Mouse (Mus musculus): ENCODE results near the gene Sv2a. TPM values are rescaled to one million over a fixed set of nuclear protein-coding genes. Genes with fewer than 3 reads are reported as not detected.

The Sv2a gene
- 0.15 and 0.28 TPM in 2 replicates for polyA plus RNA-seq (2012)

DNA sequence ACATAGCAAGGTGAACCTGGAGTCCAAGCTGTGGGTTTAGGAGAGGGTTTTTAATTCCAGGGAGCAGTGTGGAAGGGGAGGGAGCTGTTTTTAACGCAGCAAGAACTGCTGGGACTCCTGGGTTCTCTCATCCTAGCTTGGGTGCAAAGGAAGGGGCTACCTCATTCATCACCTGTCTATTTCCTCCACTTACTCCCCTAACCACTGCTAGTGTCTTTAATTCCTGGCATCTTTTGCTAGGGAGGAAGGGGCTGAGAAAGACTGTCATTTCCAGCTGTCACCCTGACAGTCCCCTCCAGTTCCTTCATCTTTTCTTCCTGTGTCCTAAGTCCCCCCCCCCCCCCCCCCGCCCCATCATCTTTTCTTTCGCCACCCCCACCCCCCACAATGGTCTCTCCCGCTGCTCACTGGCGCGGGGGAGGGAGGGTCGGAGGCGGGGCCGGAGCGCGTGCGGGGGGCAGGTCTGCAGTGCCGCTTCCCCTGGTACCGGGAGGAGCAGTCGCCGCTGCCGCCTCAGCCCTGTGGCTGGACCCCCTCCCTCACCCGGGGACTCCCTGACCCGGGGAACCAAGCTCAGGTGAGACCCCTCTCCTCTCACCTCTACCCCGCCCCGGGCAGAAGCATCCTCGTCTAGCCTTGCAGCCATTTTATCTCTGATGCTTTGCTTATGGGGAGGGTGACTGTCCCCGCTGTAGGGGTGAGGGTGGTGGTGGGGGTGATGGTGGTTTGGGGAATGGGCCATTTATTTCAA, at the start of gene Sv2a:
TSS of gene Sv2a (plus strand) at position 425 of the 751 bp plus-strand sequence.
- TF ChIP-seq GATA1 (IDR thresholded peaks at IDR 0.05; ENCODE audit: low read length) = no peak

DNA sequence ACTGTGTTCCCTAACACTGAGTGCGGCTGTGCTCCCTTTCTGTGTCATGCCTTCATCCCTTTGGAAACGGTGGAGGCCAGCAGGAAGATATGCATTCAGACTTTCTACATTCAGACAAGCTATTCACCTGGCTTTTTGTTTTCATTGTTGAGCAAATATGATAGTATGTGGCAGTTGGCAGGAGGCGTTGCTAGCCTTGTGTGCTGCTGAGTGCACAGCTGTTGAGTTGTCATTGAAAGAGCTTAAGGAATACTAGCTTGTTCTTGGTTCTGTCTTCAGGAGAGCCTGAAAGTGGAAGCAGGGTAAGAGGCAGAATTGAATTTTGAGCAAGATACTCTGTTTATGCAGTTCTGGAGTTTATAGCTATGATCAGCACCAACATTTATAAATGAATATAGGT, 48.5 kb upstream of the Sv2a start:
- TF ChIP-seq GATA1 (IDR thresholded peaks at IDR 0.05; ENCODE audit: low read length) = no peak

DNA sequence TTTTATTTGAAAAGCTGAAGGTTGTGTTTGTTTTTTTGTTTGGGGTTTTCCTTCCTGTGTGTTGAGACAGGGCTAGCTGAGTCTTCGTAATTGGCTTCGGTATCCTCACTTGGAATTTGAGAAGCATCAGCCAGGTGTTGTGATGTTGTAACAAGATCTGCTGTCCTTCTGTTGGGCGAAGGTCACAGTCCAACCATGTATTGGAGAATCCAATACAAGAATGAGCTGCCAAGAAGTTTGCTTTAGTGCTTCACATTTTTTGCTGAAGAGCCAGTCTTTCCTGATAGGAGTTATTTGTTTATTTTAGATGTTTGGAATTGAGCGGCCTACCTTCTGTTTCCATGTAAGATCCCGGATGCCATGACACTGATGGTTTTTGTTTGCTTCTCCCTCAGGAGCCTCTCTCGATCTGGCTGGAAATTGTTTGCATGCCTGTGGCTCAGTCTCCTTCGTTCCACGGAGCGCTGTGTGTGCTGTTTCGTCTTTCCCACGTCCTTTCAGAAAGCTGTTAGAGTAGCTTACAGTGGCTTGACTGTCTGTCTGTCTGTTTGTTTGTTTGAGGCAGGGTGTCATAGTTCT, 47.5 kb upstream of the Sv2a start:
- no peak for TF ChIP-seq GATA1 (IDR thresholded peaks at IDR 0.05; ENCODE audit: low read length)

DNA sequence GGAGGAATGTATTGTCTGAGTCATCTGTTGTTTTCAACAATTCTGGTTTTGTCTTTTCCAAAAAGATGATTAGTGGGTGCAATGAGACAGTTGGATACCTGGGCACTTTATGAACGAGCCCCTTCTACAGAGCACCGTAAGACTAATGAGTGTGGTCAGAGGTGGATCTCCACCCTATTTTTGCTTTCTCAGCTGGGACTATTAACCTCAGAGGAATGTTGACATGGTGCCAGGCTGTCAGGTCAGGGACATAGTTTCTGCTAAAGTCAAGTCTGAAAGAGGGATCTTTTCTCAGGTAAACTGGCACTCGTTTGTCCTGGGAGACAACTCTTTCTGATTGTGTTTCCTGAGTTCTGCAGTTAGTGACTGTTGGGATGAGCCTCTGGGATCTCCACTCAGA, 45.9 kb upstream of the Sv2a start:
- TF ChIP-seq GATA1 (IDR thresholded peaks at IDR 0.05; ENCODE audit: low read length) = no peak

DNA sequence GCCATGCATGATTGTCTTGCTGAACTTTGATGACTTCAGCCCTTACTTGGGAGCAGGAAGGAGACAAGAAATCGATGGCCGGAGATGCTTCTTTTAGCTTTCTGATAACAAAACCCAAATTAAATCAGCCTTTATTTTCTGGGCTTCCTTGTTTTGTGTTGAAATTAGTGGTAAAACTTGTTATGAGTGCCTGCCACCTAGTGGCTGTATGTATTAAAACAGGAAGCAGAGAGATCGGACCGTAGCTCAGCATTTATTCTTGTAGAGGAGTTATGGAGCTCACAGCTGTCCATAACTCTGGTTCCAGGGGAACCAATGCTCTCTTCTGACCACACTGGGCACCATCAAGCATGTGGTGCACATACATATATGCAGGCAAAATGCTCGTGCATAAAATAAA, 33.0 kb upstream of the Sv2a start:
- no peak for TF ChIP-seq GATA1 (IDR thresholded peaks at IDR 0.05; ENCODE audit: low read length)

DNA sequence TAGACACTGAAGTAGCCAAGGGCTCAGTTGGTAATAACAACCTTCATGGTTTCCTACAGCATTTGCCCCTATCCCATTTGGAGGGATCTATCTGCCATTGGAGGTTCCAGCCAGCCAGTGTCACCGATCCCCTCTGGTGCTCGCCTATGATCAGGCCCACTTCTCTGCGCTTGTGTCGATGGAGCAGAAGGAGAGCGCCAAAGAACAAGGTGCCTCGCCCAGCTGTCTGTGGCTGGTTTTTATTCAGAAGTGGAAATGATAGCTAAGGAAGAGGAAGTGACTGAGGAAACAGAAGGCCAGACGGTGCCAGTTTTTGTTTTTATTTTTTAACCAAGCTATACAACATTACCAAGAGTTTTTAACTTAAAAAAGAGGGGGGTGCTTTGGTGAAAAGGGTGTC, 29.1 kb upstream of the Sv2a start:
- TF ChIP-seq GATA1 (IDR thresholded peaks at IDR 0.05; ENCODE audit: low read length) = no peak

DNA sequence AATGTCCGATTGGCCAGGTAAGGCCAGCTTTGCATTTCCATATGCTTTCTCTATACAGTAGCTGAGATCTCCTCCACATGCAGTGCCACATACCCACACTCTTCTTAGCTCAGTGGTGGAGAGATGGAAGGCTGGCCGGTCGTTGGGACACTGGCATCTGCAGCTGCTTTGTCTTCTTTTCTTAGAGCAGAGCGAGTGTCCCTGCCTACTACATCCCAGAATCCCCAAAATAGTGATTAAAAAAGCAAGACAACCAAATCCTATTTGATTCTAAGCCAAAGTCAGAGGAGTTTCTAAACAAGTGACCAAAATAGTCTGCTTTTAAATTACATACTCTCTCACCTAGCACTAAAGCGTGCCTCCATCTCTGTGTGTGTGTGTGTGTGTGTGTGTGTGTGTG, 28.3 kb upstream of the Sv2a start:
- TF ChIP-seq GATA1 (IDR thresholded peaks at IDR 0.05; ENCODE audit: low read length) = no peak

DNA sequence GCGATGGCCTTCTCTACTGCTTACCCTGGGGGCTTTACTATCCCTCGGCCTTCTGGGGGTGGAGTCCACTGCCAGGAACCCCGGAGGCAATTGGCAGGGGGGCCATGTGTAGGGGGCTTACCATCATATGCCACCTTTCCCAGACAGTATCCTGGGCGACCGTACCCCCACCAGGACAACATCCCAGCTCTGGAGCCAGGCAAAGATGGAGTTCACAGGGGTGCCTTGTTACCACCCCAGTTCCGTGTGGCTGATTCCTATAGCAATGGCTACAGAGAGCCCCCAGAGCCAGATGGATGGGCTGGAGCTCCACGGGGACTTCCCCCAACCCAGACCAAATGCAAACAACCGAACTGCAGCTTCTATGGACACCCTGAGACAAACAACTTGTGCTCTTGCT, 25.4 kb upstream of the Sv2a start:
- no peak for TF ChIP-seq GATA1 (IDR thresholded peaks at IDR 0.05; ENCODE audit: low read length)

DNA sequence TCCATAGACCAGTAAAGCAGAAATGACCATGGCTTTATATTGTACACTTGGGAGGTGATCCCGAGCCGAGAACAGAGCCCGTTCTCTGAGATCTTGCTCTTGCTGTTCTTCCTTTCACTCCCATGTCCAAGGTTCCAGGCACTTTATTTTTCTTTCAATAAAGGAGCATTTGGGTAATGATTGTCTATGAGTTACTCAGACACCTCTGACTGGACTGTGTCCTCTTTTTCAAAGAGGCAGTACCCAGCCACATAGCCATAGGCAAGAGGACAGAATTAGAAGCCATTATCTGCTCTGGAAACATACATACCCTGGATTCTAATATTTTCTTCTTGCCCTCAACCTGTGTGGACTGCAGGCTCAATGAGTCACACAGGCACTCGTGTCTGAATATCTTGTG, 21.1 kb upstream of the Sv2a start:
- no peak for TF ChIP-seq GATA1 (IDR thresholded peaks at IDR 0.05; ENCODE audit: low read length)

DNA sequence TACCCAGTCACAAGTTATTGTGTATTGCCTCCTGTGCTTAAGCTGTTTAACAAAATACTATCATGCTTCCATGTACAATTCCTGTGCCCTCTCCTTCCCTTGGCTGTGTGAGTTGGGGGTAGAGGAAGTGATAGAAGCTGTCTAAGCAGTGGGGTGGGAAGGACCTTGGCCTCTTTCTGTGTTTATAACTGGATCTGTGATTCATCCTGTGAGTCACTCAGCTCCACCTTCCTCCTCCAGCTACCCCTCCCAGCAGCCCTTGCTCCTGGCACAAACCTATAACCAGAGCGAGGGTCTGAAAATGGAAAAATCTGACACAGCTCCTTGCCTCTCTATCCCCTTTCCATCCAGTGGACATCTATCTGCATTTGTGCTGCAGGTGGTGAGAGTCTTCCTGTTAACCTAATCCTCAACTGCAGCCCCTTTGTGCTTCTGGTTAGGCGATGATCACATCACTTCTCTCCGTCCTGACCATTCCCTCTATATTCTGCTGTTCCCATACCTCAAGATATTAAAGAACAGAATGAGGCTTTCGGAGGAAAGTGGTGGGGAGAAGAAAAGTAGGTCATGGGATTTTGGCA, 20.6 kb upstream of the Sv2a start:
- TF ChIP-seq GATA1 (IDR thresholded peaks at IDR 0.05; ENCODE audit: low read length) = no peak

DNA sequence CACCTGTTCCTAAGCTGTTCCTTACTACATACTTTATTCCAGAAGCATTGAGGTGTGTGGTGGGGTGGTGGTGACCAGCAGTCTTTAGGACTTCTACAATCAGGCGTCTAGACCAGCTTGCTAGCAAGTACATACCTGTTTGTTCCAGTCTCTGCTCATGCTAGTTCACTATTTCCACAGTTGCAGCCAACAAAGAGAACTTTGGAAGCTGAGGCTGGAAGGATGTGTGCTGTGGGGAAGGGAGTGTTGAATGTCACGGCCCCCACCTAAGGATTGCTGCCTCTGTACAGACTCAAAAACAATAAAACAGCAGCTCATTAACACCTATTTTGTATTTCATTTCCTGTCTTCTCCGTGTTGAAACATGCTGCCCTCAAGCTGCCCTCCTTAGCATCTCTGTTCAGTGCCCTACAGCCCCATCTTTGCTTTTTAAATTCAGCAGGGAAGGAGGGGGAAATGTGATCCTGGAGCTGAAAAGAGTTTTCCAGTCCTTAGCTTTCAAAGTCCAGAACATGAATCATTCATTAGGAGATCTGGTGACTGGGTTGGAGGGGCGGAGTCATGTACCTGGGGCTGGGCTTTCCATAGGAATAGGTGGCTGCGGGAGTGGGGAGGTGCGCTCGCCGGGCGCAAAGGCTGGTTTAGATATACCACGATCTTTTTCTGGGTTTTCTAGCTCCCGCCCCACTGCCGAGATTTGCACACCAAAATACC, 20.0 kb upstream of the Sv2a start:
- TF ChIP-seq GATA1 (IDR thresholded peaks at IDR 0.05; ENCODE audit: low read length) = no peak

DNA sequence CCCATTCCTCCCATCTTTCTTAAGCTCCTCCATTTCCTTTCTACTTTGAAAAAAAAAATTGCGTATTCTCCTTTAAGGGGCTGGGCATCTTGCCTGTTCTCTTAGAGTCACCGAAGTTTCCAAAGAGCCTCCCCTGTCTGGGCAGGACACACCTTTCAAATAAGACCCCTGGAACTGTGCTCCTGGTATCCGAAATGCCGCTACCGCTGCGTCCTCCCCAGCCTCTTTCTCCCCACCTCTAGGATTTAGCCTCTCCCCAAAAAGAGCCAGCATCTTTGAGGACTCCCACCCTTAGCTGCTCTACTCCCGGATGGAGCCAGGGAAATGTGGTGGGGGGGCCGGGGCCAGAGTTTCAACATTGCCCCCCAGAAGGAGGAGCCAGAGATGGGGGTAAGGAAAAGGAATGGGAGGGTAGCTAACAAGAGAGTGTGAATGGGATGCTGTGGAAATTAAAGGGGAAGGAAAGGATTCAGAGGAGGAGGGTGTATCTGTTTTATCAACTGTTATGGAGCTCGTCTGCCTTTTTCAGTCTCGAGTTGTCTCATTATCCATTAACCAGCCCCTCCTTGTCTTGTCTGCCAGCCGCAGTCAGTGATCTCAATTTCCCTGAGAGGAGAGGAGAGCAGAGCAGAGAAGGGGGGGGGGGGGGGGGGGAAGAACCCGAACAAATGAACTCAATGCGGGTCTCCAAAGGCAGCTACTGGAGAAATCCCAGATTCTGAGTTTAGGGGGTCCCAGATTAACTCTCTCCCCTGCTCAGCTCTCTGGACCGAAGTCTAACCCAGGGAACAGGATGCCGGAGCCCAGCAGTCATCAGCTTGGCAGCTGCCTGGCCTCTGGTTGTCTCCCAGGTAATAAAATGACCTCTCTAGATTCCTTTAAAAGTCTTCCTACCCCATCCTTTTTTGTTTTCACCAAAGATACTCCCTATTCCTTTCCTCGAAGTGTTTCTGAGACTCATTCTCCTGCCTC, 18.8 kb upstream of the Sv2a start, which contains the start of gene Mtmr11:
TSS of gene Mtmr11 (plus strand) at position 136 of the 972 bp plus-strand sequence.
- no peak for TF ChIP-seq GATA1 (IDR thresholded peaks at IDR 0.05; ENCODE audit: low read length)

DNA sequence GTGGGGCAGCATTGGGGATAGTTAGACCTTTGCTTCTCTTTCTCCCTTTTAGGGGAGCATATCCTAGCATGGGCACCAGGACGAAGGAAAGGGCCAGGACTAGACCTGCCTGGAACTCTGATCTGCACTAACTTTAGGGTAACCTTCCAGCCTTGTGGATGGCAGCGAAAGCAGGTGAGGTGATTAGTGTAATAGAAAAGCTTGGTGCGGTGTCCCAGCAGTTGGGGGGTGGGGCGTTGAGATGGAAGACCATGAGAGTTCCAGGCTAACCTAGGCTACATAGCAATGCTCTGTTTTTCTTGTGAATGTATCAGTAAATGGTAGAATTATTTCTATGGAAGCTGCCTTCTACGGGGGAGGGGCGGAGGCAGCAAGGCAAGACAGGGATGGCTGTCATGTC, 17.9 kb upstream of the Sv2a start:
- no peak for TF ChIP-seq GATA1 (IDR thresholded peaks at IDR 0.05; ENCODE audit: low read length)

DNA sequence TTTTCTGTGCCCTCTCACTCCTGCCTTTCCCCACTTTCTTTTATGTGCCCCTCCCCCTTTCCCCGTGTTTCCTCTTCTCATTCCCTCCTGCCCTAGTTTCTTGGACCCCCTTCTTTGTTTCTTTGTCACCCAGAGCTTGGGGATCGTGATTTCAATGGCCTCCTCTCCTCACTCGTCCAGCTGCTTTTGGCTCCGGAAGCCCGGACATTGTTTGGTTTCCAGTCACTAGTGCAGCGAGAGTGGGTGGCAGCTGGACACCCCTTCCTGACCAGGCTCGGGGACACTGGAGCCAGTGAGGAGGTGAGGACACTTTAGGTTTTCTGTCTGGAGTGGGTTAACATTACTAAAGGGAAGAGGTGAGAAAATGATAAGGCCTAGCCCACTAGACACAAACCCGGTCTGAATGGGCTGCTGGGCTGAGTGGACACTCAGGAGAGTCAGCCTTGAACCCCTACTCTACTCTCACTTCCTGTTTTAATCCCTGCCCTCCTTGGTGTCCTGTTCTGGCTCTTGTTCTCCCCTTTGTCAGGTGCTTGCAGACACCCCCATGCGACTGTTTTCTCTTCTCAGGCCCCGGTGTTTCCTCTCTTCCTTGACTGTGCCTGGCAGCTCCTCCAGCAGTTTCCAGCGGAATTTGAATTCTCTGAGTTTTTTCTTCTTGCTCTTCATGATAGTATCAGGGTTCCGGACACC, 12.3 kb upstream of the Sv2a start:
- no peak for TF ChIP-seq GATA1 (IDR thresholded peaks at IDR 0.05; ENCODE audit: low read length)

All from G1E-ER4 (cell line).